Mouse (Mus musculus) thymus, adult 2 months (tissue): ENCODE measurements around the gene Zfp335.

Experiments used
- CTCF ChIP-seq: fragments of 200-500 bp; IDR thresholded peaks from 2 replicates; pipeline ENCODE4 v1.5.1; 2012; ENCODE audit warnings: mild to moderate bottlenecking, control low read depth, low read length, moderate library complexity, borderline replicate concordance; ENCODE audit not compliant: control insufficient read depth, poor library complexity, insufficient read depth; ENCODE audit errors: extremely low read depth
- POLR2A ChIP-seq: fragments of 200-500 bp; IDR thresholded peaks from 2 replicates; pipeline ENCODE4 v1.6.1; 2012; ENCODE audit warnings: mild to moderate bottlenecking, low read length, control low read depth, moderate library complexity; ENCODE audit not compliant: control insufficient read depth, poor library complexity, insufficient read depth; ENCODE audit errors: extremely low read depth

DNA sequence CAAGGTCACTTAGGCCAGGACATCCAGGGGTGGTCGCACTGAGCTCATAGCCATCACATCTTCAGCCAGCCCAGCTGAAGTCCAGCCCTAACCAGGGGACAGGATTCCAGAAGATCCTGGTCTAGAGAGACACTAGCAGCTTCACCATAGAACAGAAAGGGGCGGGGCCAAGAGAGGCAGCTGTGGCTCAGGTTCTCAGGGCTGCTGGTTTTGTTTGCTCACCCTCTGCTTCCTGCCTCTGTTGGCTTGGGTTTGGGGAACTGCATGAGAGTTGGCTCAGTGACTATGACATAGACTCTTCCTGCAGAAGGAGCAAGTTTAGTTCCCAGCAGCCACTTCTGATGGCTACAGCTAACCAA is 1.9 kb upstream of the Zfp335 start:
- TF ChIP-seq POLR2A = no peak
- TF ChIP-seq CTCF = no peak
